Mouse (Mus musculus): Measurements from ENCODE around the gene Zfp26.

Gene Zfp26

DNA sequence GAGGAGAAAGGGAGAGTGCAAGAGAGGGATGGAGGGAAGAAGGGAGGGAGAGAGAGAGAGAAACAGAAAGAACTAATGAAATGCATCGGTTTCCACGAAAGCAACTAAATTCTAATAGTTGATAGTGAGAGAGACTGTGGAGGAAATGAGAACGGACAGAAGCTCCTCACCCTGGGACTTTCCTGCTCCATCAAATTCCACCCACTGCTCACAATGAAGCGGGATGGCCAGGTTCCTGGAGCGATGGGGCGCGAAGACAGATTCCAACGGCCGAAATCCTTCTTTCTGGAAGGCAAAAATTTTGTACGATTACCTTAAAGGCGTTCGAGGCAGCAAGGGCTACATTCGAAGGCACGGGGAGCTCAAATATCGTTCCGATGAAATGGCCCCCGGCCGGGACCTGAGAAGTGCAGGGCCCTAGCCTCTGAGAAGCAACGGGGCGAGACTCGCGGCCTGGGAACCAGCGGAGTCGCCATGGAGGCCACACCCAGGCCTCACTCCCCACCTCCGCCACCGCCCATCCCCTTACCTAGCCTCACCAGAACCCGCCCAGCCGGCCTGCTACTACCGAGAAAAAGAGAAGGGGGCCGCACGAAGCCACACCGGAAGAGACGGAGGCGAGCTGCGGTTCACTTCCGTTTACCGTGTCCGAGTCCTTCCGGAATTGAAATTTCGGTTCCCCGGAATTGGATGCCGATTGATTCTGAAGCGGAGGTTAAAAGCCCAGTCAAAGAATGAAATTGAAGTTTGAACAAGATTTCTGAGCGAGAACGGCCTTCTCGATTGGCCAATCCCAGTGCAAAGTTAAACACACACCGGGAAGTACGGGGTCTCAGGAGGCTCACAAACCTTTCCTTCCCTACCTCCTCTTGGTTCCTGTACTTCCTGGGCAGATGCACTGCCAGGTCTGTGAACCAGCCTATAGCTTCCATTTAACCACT lies at the start of gene Zfp26:
TSS of gene Zfp26 (minus strand) at position 786 of the 941 bp plus-strand sequence.
- DNase-seq (ENCODE audit: low spot score in 2 of 2): peak; percentile 81 to 83

DNA sequence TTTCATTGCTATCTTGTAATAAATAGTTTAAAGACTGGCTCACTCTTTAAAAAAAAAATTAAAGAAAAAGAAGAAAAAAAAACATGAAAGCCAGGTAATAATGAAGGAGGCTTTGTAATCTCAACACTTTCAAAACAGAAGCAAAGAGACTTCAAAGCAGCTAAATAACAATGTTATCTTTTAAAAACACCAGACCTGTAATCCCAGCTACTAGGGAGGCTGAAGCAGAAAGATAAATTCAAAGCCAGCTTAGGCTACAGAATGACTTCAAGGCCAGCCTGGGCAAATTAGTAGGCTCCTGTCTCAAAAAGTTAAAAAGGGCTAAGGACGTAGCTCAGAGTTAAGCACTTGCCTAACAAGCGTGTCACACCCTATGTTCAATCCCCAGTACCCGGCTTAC lies 49.7 kb upstream of the Zfp26 start:
- DNase-seq (ENCODE audit: low spot score in 2 of 2): no peak

DNA sequence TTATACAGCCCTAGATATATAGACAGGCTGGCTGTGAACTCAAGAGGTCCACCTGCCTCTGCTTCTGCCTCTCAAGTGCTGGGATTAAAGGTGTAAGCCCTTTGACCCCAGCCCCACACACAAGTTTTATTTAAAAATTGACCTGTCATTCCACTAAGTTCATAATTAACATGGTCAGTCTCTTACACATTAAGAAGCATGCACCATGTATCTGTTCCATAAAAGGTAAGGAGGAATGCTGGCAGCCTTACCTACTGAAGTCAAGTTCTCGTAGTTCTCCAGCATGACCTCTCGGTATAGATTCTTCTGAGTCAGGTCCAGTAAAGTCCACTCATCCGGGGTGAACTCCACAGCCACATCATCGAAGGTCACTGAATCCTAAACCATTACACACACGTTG lies 44.8 kb upstream of the Zfp26 start:
- no peak for DNase-seq (ENCODE audit: low spot score in 2 of 2)

DNA sequence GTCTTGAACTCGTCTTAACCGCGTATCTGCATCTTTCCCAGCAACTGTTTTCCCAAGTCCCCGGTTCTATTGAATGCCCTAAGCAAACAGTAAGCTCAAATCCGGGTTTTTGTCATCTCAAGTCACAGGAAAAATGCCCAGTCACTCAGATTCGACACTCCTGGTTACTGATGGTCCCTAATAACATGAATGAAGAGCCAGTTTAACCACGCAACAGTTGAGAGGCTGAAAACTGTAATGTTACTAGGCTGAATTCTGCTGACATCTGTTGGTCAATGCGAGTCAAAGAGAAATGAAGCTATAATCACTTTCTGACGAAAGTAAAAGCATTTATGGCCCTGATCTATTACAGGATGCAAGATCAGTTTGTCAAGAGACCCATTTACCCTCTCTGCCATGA lies 33.3 kb upstream of the Zfp26 start:
- peak in 1 of 2 experiments; percentile 44 for DNase-seq (ENCODE audit: low spot score in 2 of 2)

DNA sequence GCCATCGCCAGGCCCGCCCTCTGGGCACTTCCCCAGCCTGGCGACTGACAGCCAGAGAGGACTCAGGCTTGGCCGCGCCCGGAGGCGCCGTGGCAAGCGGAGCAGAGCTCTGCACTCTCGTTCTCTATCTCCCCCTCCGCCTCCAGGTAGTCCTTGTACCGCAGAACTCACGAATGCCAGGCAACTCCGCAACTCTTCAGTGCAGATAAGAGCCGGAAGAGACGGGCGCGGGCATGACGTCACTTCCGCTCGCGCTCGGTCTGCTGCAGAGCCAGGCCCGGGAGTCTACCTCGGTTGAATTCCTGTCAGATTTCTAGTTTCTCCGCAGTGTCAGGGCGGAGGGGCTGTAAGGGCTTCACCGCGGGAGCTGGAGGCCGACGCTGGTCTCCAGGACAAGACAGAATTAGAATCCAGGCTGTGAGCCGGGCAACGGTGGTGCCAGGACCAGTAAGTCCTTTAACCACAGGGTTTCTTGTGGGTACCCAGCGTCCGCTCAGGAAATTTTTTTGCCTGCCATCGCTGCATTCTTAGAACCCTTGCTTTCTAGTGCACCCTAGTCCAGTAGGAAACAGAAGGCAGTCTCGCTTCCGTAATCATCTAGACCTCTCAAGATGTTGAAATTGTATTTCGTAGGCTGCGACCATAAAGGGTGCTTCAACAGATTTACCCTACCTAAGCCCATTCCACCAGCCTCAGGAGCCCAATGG lies 32.7 kb upstream of the Zfp26 start, which contains the start of gene Zfp426:
TSS of gene Zfp426 (minus strand) at position 220 of the 707 bp plus-strand sequence.
- peak; percentile 83 to 92 for DNase-seq (ENCODE audit: low spot score in 2 of 2)

DNA sequence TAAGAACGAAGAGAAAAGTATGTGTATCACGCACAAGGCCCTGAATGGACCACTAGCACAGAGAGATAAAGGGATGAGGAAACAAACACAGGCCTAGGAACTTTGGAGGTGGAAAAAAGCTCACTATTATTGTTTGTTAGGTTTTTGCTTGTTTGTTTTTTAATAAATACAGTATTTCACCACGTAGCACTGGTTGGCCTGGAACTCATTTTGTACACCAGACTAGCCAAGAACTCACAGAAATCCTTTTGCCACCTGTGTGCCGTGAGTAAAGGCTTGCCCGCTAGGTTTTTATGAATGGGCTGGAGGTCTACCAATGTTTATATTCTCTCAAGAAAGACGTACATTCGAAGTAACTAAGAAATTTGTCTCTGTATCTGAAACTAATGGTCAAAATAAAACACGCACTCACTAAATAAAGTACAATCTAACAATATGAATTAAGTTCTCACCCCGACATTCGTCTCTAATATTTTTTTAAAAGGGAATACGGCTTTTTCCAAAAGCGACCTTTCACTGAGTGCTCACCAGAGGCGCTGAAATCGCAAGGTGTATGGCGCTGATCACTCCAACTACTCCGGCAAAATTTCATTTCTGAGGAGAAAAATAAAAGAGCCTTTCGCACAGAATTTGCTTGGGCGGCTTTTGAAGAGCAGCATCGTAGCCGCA lies 32.0 kb upstream of the Zfp26 start:
- DNase-seq (ENCODE audit: low spot score in 2 of 2): no peak

DNA sequence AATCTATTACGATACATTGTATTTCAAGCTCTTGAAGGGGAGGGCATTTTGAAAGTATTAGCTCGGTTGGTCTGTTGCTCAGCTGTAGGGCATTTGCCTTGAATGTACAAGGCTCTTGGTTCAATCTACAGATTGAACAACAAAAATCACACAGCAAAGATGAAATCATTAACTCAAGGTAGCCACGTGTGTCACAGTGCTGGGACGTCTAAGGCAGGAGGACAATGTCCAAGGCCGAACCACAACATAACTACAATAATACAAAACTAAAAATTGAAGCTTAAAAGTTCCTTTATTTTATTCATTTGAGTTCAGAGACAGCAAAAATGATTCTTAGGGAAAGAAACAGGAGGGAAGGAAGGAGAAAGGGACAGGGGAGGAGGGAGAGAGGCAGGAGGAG lies 29.6 kb upstream of the Zfp26 start:
- no peak for DNase-seq (ENCODE audit: low spot score in 2 of 2)

DNA sequence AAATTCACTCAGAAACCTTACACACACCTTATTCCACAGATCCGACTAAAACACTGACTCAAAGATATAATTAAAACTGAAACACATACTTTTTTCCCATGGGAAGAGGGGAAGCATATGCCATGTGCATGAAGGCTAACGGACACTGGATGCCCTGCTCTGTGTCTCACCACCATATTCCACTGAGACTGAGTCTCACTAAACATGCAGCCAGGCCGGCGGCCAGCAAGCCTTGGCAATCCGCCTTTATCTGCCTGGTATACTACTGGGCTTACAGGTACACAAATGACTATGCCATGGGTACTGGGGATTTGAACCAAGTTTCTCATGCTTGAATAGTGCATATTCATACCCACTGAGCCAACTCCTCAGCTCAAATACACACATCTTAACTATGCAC lies 19.4 kb upstream of the Zfp26 start:
- no peak for DNase-seq (ENCODE audit: low spot score in 2 of 2)

DNA sequence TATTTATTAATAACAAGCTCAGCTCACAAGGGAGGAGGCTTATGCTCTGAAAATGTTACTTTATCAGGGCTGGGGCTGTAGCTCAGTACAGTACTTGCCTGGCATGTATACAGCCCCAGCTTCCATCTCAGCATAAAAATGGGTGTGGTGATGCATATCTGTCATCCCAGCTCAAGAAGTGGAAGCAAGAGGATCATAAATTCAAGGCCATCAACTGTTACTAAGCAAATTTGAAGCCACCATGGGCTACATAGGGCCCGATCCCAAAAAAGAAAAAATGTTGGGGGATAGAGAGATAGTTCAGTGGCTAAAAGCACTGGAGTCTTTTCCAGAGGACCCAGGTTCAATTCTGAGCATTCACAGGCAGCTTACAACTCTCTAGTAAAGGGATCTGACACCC lies 16.7 kb upstream of the Zfp26 start:
- DNase-seq (ENCODE audit: low spot score in 2 of 2): no peak

DNA sequence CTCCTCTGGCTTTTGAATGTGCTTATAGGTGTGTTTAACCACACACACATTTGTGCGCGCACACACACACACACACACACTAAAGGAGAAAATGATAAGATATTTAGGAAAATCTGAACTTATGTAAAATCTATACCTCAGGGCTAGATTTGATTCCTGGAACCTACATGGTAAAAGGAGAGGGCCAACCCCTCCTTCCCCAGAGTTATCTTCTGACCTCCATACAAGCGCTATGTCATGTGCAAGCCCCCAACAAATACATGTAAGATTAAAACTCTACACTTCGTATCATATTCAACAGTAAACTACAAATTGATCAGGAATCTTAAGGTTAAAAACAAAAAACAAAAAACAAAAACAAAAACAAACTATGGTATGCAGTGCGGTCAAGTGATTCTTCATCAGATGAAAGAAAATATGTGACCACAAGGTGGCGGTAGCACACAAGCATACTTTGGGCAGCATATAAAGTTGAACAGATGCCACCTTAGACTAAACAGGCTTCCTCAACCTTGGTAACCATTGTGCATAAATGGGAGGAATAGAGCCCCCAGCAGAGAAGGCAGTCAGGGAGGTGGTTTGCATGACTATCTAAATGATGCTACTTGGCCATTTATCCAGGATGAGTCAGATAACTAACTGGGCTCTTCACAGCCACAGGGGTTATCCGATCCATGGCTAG lies 6.9 kb upstream of the Zfp26 start:
- peak; percentile 61 to 66 for DNase-seq (ENCODE audit: low spot score in 2 of 2)

DNA sequence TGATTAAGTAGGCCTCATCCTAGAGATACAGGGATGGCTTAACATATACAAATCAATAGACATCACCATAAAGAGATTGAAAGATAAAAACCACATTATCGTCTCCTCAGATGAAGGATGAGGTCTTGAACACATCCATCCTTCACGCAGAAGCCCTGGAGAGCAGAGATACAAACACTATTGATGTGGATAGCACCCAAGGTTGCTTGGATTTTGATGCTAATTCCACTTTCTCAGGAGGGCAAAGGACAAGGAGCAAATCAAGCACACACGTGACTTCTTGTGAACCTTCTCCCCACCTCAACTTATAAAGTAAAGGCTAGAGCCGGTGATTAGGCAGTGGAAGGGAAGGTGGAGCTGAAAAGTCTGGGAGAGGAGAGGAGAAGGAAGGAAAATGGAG lies 6.3 kb downstream of the Zfp26 start:
- no peak for DNase-seq (ENCODE audit: low spot score in 2 of 2)

DNA sequence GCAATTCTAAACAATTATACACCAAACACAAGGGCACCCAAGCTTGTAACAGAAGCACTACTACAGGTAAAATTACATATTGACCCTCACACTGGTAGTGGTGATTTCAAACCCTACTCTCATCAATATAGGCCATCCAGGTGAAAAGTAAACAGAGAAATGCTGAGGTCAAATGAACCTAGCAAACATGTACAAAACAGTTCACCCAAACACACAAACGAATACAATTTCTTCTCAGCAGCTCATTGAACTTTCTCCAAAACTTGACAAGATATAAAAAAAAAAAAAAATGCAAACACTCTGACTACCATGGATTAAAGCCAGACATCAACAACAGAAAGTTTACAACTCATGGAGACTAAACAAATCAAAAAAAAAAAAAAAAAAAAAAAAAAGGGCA lies 8.5 kb downstream of the Zfp26 start:
- no peak for DNase-seq (ENCODE audit: low spot score in 2 of 2)

DNA sequence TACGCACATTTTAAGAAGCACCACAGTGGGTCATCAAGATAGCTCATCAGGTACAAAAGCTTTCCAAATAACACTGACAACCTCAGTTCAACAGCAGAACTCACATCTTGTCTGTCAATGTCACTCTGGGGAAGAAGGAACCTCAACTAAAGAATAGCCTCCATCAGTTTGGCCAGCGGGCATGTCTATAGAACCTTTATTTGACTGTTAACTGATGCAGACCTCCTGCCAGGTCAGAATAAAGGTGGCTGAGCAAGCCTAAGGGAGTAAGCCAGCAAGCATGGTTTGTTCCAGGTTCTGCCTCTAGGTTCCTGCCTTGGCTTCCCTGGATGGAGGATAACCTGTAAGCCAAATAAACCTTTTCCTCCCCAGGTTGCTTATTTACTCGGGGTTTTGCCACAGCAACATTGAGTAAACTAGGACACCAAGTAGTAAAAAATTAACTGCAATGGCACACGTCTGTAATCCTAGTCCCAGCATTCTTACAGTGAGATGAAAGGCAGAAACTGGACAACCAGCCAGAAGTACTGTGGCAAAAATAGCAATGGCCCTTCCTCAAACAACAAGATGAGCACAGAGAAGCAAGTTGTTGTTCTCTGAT lies 16.7 kb downstream of the Zfp26 start:
- no peak for DNase-seq (ENCODE audit: low spot score in 2 of 2)

DNA sequence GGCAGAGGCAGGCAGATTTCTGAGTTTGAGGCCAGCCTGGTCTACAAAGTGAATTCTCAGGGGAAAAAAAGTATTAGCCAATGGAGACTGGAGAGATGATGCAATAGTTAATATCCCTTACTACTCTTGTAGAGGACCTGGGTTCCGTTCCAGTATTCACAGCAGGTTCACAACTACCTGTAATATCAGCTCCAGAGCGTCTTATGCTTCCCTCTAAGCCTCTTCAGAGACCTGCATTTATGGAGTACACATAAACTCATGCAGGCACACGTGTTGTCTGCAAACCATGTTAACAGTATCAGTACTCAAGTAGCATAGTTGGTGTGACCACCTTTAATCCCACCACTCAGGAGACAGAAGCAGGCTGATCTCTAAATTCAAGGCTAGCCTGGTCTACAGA lies 30.0 kb downstream of the Zfp26 start:
- DNase-seq (ENCODE audit: low spot score in 2 of 2): no peak

DNA sequence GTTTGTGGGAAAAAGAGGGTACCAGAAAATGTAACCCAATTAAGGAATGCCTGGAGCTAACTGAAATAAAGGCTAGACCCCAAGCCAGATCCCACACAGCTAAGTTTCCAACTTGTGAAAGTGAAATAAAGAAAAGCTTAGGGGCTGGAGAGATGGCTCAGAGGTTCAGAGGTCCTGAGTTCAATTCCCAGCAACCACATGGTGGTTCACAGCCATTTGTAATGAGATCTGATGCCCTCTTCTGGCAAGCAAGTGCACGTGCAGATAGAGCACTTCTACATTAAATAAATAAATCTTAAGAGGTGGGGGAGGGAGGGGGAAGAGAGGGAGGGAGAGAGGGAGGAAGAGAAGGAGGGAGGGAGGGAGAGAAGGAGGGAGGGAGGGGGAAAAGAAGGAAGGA lies 48.5 kb downstream of the Zfp26 start:
- DNase-seq (ENCODE audit: low spot score in 2 of 2): no peak

DNA sequence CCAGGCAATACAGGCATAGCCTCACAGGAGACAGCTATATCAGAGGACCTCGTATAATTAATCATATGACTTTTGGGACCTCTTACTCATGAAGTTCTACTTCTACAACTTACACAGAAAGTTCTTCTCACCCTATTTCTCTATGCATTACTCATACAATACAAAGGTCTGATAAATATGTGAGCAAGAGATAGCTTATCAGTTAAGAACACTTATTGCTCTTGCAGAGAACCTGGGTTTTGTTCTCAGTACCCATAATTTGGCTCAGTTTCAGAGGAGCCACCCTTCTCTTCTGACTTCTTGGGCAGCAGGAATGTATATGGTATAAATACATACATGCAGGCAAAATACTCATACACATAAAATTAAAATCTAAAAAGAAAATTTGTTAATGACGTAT lies 50.6 kb downstream of the Zfp26 start:
- DNase-seq (ENCODE audit: low spot score in 2 of 2): no peak

DNA sequence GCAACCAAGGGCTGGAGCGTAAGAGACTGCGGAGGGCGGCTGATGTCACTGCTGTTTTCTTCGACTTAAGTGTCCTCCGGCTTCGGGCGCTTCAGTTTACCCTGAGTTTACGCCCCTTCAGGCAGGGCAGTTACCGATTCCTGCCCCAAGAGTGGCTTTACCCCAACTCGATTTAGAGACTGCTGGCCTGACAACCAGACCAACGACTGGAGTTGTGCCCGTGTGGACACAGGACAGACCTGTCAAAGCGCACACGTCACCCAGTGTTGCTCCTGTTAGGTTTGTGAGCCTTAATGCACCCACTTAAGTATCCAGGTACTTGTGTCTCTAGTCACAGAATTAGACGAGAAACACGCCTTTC lies 74.6 kb downstream of the Zfp26 start:
- DNase-seq (ENCODE audit: low spot score in 2 of 2): no peak

DNA sequence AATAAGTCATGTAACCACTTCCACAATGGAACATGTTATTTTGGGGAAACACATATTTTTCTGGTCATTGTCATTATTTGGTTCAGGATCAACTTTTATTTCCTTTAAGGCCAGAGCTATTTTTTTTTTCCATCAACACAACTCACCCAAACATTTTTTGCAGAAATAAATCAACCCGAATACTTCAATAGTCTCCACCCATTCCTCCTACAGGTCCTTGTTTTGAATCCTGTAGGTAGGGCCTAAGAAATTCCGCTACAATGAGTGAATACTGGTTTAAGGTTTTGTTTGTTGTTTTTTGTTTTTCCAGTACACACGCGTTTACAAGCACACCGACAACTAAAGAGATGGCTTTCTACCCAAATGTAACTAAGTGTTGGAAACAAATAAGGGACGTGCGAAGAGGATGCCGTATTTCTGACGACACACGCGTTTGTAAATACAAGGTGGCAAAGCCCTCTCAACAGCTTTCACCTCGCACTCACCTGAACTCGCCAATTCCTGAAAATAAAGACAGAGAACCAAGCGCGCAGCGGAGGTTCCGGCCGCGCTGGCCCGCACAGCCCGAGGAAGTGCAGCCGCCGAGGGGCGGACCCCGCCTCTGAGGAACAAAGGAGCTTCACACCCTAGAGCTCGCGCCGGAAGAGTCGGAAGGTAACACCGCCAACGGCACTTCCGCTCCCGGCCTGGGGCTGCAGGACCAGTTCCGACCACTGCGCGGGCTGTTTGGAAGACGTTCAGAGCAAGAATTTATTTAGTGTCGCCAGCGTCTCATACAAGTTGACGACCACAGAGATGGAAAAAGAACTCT lies 75.2 kb downstream of the Zfp26 start, which contains the start of gene Zfp560:
TSS of gene Zfp560 (minus strand) at position 646 of the 811 bp plus-strand sequence.
- peak; percentile 86 to 92 for DNase-seq (ENCODE audit: low spot score in 2 of 2)

DNA sequence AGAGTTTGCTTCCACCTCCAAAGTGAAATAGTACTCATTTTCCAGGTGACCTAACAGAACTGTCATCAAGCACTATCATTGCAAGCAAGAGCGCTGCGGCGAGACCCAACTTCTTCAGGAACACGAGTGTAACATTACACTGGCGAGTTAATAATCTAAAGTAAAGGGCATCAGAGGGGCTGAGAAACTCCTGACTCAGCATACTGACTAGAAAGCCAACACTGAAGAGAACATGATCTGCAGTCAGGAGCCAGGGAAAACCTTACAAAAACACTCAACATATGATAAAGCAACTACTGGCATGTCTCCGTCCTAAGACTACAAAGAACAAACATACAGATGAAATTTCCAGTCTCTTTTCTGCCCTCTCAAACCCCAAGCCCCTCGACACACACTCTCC lies 76.3 kb downstream of the Zfp26 start:
- DNase-seq (ENCODE audit: low spot score in 2 of 2): no peak
